Mouse (Mus musculus) megakaryocyte, adult 5-6 weeks (primary cell): ENCODE results near the gene Mtmr3. TPM values are rescaled to one million over a fixed set of nuclear protein-coding genes. Genes with fewer than 3 reads are reported as not detected.
A peak's percentile ranks its signal among the peaks of the same experiment; 100 is the strongest.

Experiments used
- ATAC-seq: 2 replicates; pipeline ENCODE4 v1.8.0; 2016; ENCODE audit warnings: mild to moderate bottlenecking, inconsistent platforms; ENCODE audit not compliant: poor library complexity, severe bottlenecking
- total RNA-seq, 2 experiments: library from RNA; stranded (forward) in 1 of 2; stranded (reverse) in 1 of 2; fragments of 153-499, 151-499 nt in 1 of 2; fragments of 221-1000, 200-1000 nt in 1 of 2; gene quantifications; 2 replicates each; pipeline versions ENCODE4 v1.2.3 to v1.2.4; 2015 to 2017

The Mtmr3 gene
- total RNA-seq, 2 experiments from 2014 or later, result 44.1 to 71.1 TPM

- ATAC-seq, result peak; percentile 86
Measured at GRCm38 (mm10) chr11:4536645-4537044, 58.0 kb downstream of the Mtmr3 start.

GRCm38 (mm10) chr11:4527132-4527531 lies 67.5 kb downstream of the Mtmr3 start:
- ATAC-seq, result no peak

- no peak for ATAC-seq
Measured at GRCm38 (mm10) chr11:4522142-4522664, 72.5 kb downstream of the Mtmr3 start.

GRCm38 (mm10) chr11:4518981-4519380 lies 75.7 kb downstream of the Mtmr3 start:
- no peak for ATAC-seq

GRCm38 (mm10) chr11:4507421-4507820 lies 87.2 kb downstream of the Mtmr3 start:
- ATAC-seq, result no peak

DNA sequence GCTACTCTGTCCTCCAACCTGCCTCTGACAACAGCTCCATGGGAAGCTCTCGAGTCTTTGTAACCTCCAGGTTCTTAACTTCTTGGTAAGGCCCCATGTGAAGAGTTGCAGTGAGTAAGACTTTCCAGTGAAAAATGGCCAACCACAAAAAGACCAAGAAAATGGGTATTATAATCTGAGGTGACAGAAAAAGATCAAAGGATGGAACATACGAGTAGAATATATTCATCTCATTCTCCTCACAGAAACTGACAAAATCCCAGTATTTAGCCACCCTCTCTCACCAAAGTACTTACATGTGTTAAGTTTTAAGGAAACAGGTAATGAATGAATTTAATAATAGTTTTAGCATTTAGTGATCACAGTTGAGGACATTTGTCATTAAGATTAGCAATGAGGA lies 88.2 kb downstream of the Mtmr3 start:
- ATAC-seq, result no peak

DNA sequence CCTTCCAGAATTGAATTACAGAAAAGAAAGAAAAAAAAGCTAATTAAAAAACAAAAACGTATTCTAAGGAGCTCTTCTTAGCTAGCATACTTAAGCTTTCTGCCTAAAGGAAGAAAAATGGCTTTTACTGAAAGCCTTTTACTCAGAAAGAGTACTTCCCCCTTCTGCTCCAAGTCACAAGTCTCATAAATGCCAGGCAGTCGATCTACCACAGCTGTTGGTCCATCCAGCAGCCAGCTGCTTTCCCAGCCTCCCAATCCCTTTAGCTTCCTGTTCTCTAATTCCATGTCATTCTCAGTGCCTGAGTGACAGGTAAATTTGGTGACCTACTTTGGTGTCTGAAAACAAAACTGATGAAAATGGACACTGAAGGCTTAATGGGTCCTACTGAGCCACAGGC lies 92.5 kb downstream of the Mtmr3 start:
- no peak for ATAC-seq

GRCm38 (mm10) chr11:4500826-4501225 lies 93.8 kb downstream of the Mtmr3 start:
- no peak for ATAC-seq

- ATAC-seq, result no peak
Measured at GRCm38 (mm10) chr11:4500261-4500660, 94.4 kb downstream of the Mtmr3 start.

DNA sequence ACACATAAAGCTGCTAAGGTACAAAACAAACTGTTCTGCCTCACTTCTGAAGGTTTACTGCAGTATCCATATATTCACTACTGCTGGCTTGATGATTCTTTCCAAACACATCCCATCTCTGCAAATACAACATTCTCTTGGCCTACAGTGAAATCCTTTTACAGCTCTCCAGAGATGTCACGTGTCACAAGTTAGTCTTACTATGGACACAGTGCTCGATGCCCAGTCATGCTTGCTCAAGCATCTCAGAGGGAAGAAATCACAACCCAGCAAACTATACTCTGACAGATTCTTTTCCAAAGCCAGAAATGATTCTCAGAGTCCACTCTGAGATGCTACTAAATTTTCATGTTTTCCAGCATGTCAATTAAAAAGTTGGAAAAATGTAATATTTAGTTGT lies 95.2 kb downstream of the Mtmr3 start:
- ATAC-seq, result no peak

- no peak for ATAC-seq
Measured at GRCm38 (mm10) chr11:4498774-4499173, 95.9 kb downstream of the Mtmr3 start.

DNA sequence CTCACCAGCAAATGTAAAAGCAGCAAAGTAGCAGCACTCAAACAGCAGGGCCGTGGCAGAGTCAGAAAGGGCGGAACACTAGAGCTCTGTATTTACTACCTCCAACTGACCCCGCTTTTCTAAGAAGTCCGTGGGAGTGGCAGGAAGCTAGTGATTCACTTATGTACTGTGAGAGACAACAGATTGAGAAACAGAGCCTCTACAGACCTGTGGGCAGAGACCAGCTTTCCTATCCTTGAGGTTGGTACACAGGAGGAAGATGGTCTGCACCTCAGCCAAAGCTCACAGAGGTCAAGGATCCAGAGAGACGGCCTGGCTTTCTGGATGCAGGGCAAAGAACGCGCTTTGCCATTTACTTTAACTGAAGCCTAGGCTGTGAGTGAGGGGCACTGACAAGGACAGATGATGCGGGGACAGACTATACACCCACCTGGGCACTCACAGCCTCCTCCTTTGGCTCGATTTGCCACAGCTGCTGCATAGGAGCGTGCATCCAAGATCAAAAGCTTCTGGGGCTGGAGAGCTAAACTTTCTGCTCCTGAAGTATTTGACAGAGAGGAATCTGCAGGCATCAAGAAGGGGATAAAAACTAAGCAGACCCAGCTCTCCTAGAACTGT lies 97.1 kb downstream of the Mtmr3 start:
- ATAC-seq, result no peak

- ATAC-seq, result no peak
Measured at GRCm38 (mm10) chr11:4495021-4495540, 99.6 kb downstream of the Mtmr3 start.

GRCm38 (mm10) chr11:4489207-4489606 lies 105.5 kb downstream of the Mtmr3 start:
- no peak for ATAC-seq

- no peak for ATAC-seq
Measured at GRCm38 (mm10) chr11:4488798-4489197, 105.9 kb downstream of the Mtmr3 start.

DNA sequence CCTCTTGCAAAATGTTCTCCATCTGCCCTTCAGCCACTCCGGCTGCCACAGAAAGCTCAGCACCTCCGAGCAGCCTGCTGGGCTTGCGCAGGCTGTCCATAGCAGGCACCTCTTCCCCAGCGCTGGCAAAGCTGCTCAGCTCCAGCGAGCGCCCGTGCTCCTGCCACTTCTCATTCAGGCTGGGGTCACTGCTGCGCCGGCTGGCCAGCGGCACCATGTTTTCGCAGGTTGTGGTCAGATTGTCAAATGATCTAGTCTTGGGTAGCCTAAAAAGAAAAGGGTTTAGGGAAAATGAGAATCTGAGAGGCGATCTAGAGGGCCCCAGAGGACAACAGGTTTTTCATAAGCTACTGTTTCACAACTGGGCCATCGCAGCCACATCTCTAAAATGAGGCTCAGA lies 106.3 kb downstream of the Mtmr3 start:
- no peak for ATAC-seq

DNA sequence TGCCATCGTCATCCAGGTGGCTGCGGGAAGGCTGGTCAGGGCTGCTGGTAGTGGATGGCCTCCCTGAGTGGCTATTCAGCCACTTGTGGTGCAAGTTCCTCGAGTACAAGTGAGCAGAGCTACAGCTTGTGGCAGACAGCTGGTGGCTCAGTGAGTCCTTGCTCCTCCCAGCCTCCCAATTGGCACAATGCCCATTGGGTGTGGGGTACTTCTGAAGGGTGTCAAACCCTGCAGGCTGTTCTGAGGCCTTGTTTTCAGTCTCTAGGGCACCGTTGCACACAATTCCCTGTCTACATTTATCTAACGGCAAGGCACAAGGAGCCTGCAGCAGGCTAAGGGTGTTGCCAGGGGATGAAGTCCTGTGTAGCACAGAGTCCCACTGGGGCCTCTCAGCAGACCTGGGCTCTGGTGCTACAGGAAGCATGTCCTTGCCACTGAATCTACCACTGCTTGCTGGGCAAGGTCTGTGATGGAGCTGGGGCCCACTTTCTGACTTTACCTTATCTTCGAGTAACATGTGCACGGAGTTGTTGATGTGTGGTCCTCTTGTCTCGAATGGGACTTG lies 107.2 kb downstream of the Mtmr3 start:
- ATAC-seq, result no peak

- ATAC-seq, result no peak
Measured at GRCm38 (mm10) chr11:4484541-4484940, 110.1 kb downstream of the Mtmr3 start.

- no peak for ATAC-seq
Measured at GRCm38 (mm10) chr11:4482641-4483040, 112.0 kb downstream of the Mtmr3 start.

DNA sequence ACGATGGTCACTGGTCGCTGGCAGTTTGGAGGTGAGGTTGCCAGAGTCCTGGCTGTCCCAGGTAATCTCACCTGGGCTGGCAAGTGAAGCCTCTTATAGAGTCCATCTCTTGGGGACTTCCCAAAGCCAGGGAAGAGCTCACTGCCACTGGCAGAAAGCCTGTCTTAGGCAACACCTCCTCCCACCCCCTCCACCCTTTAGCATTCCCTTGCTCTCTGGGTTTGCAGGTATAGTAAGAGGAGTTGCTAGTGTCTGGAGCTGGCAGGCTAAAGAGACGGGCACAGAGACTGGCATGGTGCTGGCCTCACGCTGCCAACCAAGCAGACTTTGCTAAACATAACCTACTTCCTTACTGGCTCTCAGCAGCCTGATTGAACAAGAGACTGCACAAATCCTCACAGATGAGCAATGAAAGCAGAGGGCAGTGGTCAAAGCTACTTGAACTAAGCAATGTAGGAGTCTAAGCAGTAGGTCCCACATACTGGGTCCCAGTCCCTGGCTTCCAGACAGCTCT lies 118.4 kb downstream of the Mtmr3 start:
- ATAC-seq, result no peak

- no peak for ATAC-seq
Measured at GRCm38 (mm10) chr11:4472464-4473179, 122.0 kb downstream of the Mtmr3 start.

GRCm38 (mm10) chr11:4471734-4472133 lies 122.9 kb downstream of the Mtmr3 start:
- no peak for ATAC-seq
